Mouse (Mus musculus) ES-E14 (cell line): ENCODE data around the gene Kcnj4. TPM values are rescaled to one million over a fixed set of nuclear protein-coding genes. Genes with fewer than 3 reads are reported as not detected.

Experiments used
- DNase-seq: peaks from one replicate; pipeline ENCODE4 v3.0.0-alpha.2; 2013; ENCODE audit warnings: low read depth, low spot score
- H3K27ac ChIP-seq: 2 replicates; pipeline ENCODE4 v1.5.1; 2012; ENCODE audit warnings: low read depth, mild to moderate bottlenecking, low read length, moderate library complexity, mixed read lengths; ENCODE audit not compliant: poor library complexity, insufficient read depth, severe bottlenecking
- H3K36me3 ChIP-seq: 2 replicates; pipeline ENCODE4 v1.6.1; 2012; ENCODE audit warnings: mild to moderate bottlenecking, low read length, moderate library complexity, mixed read lengths; ENCODE audit not compliant: control insufficient read depth, poor library complexity, insufficient read depth, severe bottlenecking
- H3K4me1 ChIP-seq, 2 experiments: fragments of 150-350 bp in 1 of 2; sonication (generic) in 1 of 2; 2 replicates each; pipeline ENCODE4 v1.6.1; 2012; ENCODE audit warnings: low read length in 2 of 2, mild to moderate bottlenecking in 1 of 2, mixed read lengths in 1 of 2; ENCODE audit not compliant: control insufficient read depth in 2 of 2, insufficient read depth in 2 of 2, poor library complexity in 1 of 2
- H3K4me3 ChIP-seq, 2 experiments: fragments of 150-350 bp in 1 of 2; sonication (generic) in 1 of 2; 2 replicates each; pipeline ENCODE4 v1.5.1; 2012; ENCODE audit warnings: low read length in 2 of 2, low read depth in 1 of 2, mild to moderate bottlenecking in 1 of 2, mixed read lengths in 1 of 2; ENCODE audit not compliant: insufficient read depth in 1 of 2, poor library complexity in 1 of 2, severe bottlenecking in 1 of 2
- H3K9ac ChIP-seq: 2 replicates; pipeline ENCODE4 v1.6.1; 2012; ENCODE audit warnings: low read depth, mild to moderate bottlenecking, low read length, mixed read lengths; ENCODE audit not compliant: poor library complexity, insufficient read depth, severe bottlenecking
- H3K9me3 ChIP-seq: fragments of 150-350 bp; sonication (generic); 2 replicates; pipeline ENCODE4 v1.6.1; 2012; ENCODE audit warnings: low read depth, mild to moderate bottlenecking, low read length; ENCODE audit not compliant: control insufficient read depth, insufficient read depth
- CHD2 ChIP-seq: IDR thresholded peaks from 2 replicates; pipeline ENCODE4 v1.6.1; 2014; ENCODE audit warnings: mild to moderate bottlenecking, low read depth, low read length, inconsistent platforms
- HCFC1 ChIP-seq: IDR thresholded peaks from 2 replicates; pipeline ENCODE4 v1.6.1; 2012; ENCODE audit warnings: low read length, inconsistent platforms, borderline replicate concordance; ENCODE audit not compliant: insufficient read depth
- MAFK ChIP-seq: IDR thresholded peaks from 2 replicates; pipeline ENCODE4 v1.6.1; 2014; ENCODE audit warnings: mild to moderate bottlenecking, low read depth, low read length, inconsistent platforms; ENCODE audit not compliant: insufficient read depth
- ZC3H11A ChIP-seq: IDR thresholded peaks from 2 replicates; pipeline ENCODE4 v1.6.1; 2012; ENCODE audit warnings: low read depth, mild to moderate bottlenecking, inconsistent platforms, low read length, borderline replicate concordance
- ZNF384 ChIP-seq: IDR thresholded peaks from 2 replicates; pipeline ENCODE4 v1.6.1; 2012; ENCODE audit warnings: low read depth, low read length, inconsistent platforms
- in situ Hi-C, 2 experiments: fragments of 600-800 bp; cut with MboI; formaldehyde crosslinking; loops; one replicate each; pipeline ENCODE4 v1.15.1; 2025; ENCODE audit warnings: low sequenced_read_pairs in 2 of 2, inconsistent platforms in 1 of 2; ENCODE audit not compliant: unreplicated experiment in 2 of 2
- total RNA-seq: library from RNA; depleted of rRNA; stranded (reverse); fragments of 300-350 nt; gene quantifications from 2 replicates; pipeline ENCODE4 v1.2.3, GENCODE M21; 2012; rRNA removed

Gene Kcnj4
- total RNA-seq, 1 experiment: 3.2 TPM

DNA sequence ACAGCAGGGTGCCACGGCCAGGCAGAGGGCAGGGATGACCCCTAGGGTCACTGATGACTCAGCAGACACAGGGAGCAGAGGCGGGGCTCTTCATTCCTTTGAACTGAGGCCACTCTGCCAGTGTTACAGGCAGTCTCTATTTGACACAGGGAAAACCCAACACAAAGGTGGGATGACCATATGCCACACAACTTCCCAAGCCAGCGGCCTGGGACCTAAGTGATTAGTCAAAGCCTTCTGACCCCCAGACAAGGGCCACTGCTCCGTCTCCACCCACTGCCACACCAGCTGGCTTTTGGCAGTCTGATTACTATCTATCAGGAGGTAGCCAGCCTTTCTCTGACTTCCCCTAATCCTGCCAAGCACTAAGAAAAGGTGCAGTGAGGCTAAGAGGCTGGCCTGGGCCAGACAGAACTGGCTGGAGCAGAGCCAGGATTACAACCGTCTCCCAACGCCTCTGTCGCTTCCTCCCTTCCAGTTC lies 69.8 kb downstream of the Kcnj4 start:
- no peak overlapping the region for H3K9ac ChIP-seq
- H3K9me3 ChIP-seq: no peaks in the 10 kb centered on the region
- no peak for DNase-seq
- peaks cover 31 to 54% of the 10 kb centered on the region in 2 experiments for H3K4me1 ChIP-seq
- no peak overlapping the region for H3K4me3 ChIP-seq
- no peak overlapping the region for H3K27ac ChIP-seq
- in situ Hi-C loops: no loop called here
- H3K36me3 ChIP-seq: peaks cover 19% of the 10 kb centered on the region; the same call in 1 of the 2 replicates
- TF ChIP-seq ZC3H11A (no peak), ZNF384 (no peak), HCFC1 (no peak), MAFK (peak; percentile 46; the same call in 1 of the 2 replicates), CHD2 (no peak)

Other genes starting within 250 kb of the Kcnj4 start
- gene Baiap2l2, start 219.7 kb downstream of the Kcnj4 start, total RNA-seq: 0.13 and 0.58 TPM in 2 replicates
- gene Pla2g6, start 176.9 kb downstream of the Kcnj4 start, total RNA-seq: 59.2 and 80.9 TPM in 2 replicates
- gene Maff, start 158.6 kb downstream of the Kcnj4 start, total RNA-seq: 9.7 and 13.2 TPM in 2 replicates
- 40.6 and 51.7 TPM in 2 replicates for gene Tmem184b, start 101.7 kb downstream of the Kcnj4 start, total RNA-seq
- 72.8 and 82.0 TPM in 2 replicates for gene Csnk1e, start 49.7 kb downstream of the Kcnj4 start, total RNA-seq
- gene Kdelr3, start 11.2 kb upstream of the Kcnj4 start, total RNA-seq: 16.2 and 25.6 TPM in 2 replicates
- 186 and 211 TPM in 2 replicates for gene Ddx17, start 41.5 kb upstream of the Kcnj4 start, total RNA-seq
- 3.4 and 6.4 TPM in 2 replicates for gene Dmc1, start 99.9 kb upstream of the Kcnj4 start, total RNA-seq
- gene Fam227a, start 153.7 kb upstream of the Kcnj4 start, total RNA-seq: 1.2 TPM in 2 replicates
- 21.9 and 29.5 TPM in 2 replicates for gene Cby1, start 154.0 kb upstream of the Kcnj4 start, total RNA-seq
- 103 and 182 TPM in 2 replicates for gene Tomm22, start 165.6 kb upstream of the Kcnj4 start, total RNA-seq
- 19.3 and 25.3 TPM in 2 replicates for gene Josd1, start 182.7 kb upstream of the Kcnj4 start, total RNA-seq
- gene Gtpbp1, start 185.6 kb upstream of the Kcnj4 start, total RNA-seq: 45.3 and 48.1 TPM in 2 replicates
- 29.8 and 35.7 TPM in 2 replicates for gene Sun2, start 237.3 kb upstream of the Kcnj4 start, total RNA-seq